Mouse (Mus musculus): ENCODE data around the gene Mapkap1. TPM values are rescaled to one million over a fixed set of nuclear protein-coding genes. Genes with fewer than 3 reads are reported as not detected.

The Mapkap1 gene
- polyA plus RNA-seq, 1 experiment from 2014 or later: 97.8 TPM

GRCm38 (mm10) chr2:34518526-34518925 lies 112.0 kb downstream of the Mapkap1 start:
- WGBS: 85% methylated on average over 5 of the region's 5 CpGs
- no peak overlapping the region for H3K4me3 ChIP-seq
- no peaks in the 10 kb centered on the region for H3K9me3 ChIP-seq
- no peak for ATAC-seq (replicated peaks)
- H3K4me1 ChIP-seq: no peaks in the 10 kb centered on the region
- no peak overlapping the region for H3K9ac ChIP-seq
- H3K27me3 ChIP-seq (replicated peaks): no peaks in the 10 kb centered on the region
- H3K36me3 ChIP-seq (replicated peaks): no peaks in the 10 kb centered on the region
- H3K27ac ChIP-seq: no peak overlapping the region
- no peak overlapping the region for H3K4me2 ChIP-seq

- no peaks in the 10 kb centered on the region for H3K27me3 ChIP-seq (replicated peaks)
- no peak for ATAC-seq (replicated peaks)
- WGBS: 30% methylated on average over 6 of the region's 6 CpGs
Observed at GRCm38 (mm10) chr2:34519525-34519924, 113.0 kb downstream of the Mapkap1 start.

DNA sequence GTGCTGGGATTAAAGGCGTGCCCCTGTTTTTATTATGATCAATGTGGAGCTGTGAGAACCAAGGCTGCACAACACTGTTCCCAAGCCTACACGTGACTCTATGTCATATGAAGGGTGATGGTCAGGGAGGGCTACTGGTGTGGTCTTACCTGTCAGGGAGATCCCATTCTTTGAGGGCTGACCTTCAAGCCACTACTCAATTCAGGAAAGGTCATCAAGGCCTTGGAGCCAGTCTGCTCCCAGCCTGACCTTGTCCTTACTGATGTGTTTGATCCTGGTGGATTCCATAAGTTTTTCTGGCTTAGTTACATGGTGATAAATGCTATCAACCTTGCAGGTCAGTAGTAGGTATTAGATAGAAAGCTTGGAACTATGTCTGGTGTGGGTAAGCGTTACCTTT lies 114.8 kb downstream of the Mapkap1 start:
- 90% methylated on average over 3 of the region's 3 CpGs for WGBS
- Histone ChIP-seq H3K9me3 (no peaks in the 10 kb centered on the region), H3K27ac (no peak overlapping the region), H3K36me3 (replicated peaks) (no peaks in the 10 kb centered on the region), H3K4me3 (no peak overlapping the region), H3K4me1 (peaks cover 2% of the 10 kb centered on the region), H3K9ac (no peak overlapping the region), H3K4me2 (no peak overlapping the region), H3K27me3 (replicated peaks) (no peaks in the 10 kb centered on the region)
- no peak for ATAC-seq (replicated peaks)

More at GRCm38 (mm10) chr2:34519525-34519924, 113.0 kb downstream of the Mapkap1 start:
- H3K4me1 ChIP-seq: no peaks in the 10 kb centered on the region
- no peak overlapping the region for H3K27ac ChIP-seq
- no peak overlapping the region for H3K9ac ChIP-seq
- no peak overlapping the region for H3K4me2 ChIP-seq
- no peak overlapping the region for H3K4me3 ChIP-seq
- H3K36me3 ChIP-seq (replicated peaks): no peaks in the 10 kb centered on the region
- no peaks in the 10 kb centered on the region for H3K9me3 ChIP-seq

GRCm38 (mm10) chr2:34526527-34527371 lies 120.2 kb downstream of the Mapkap1 start:
- no peak overlapping the region for H3K27ac ChIP-seq

DNA sequence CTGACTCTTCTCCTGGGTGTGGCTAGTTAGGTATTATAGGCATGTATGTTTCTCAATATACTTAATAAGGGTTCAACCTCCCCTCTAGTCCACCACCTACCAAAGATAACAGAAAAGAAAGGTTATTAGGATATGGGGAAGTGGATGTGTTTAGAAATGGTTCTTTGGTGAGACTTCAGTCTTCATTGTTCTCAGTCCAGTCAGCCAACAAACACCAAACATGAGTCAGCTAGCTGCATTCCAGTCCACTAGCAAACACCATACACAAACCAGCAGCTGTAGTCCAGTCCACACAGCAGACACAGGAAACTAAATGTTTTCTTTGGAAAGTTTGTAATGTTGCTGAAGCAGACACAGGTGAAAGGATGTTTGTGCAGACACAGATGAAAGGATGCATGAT lies 121.9 kb downstream of the Mapkap1 start:
- no peak overlapping the region for H3K27ac ChIP-seq
- ATAC-seq (replicated peaks): no peak
- no peaks in the 10 kb centered on the region; the same call in 1 of the 2 replicates for H3K9me3 ChIP-seq
- H3K4me2 ChIP-seq: no peak overlapping the region
- no peaks in the 10 kb centered on the region for H3K27me3 ChIP-seq (replicated peaks)
- no peak overlapping the region for H3K9ac ChIP-seq
- H3K4me1 ChIP-seq: peaks cover 39% of the 10 kb centered on the region
- H3K4me3 ChIP-seq: no peak overlapping the region
- H3K36me3 ChIP-seq (replicated peaks): no peaks in the 10 kb centered on the region

More at GRCm38 (mm10) chr2:34526527-34527371, 120.2 kb downstream of the Mapkap1 start:
- H3K36me3 ChIP-seq (replicated peaks): no peaks in the 10 kb centered on the region
- H3K4me3 ChIP-seq: no peak overlapping the region
- peak; percentile 52; the same call in 1 of the 2 replicates for ATAC-seq (replicated peaks)
- H3K9me3 ChIP-seq: no peaks in the 10 kb centered on the region; the same call in 1 of the 2 replicates
- peaks cover 35% of the 10 kb centered on the region for H3K4me1 ChIP-seq
- H3K27me3 ChIP-seq (replicated peaks): no peaks in the 10 kb centered on the region
- no peak overlapping the region for H3K9ac ChIP-seq
- 46% methylated on average over 15 of the region's 15 CpGs for WGBS
- no peak overlapping the region for H3K4me2 ChIP-seq

- H3K9me3 ChIP-seq: no peaks in the 10 kb centered on the region; the same call in 1 of the 2 replicates
- no peak overlapping the region for H3K9ac ChIP-seq
- H3K27ac ChIP-seq: no peak overlapping the region
- peak; percentile 49 for ATAC-seq (replicated peaks)
- no peaks in the 10 kb centered on the region for H3K36me3 ChIP-seq (replicated peaks)
- H3K4me2 ChIP-seq: no peak overlapping the region
- WGBS: 23% methylated on average over 3 of the region's 3 CpGs
- no peaks in the 10 kb centered on the region for H3K27me3 ChIP-seq (replicated peaks)
- H3K4me1 ChIP-seq: peaks cover 43% of the 10 kb centered on the region
- no peak overlapping the region for H3K4me3 ChIP-seq
Observed at GRCm38 (mm10) chr2:34530042-34530441, 123.5 kb downstream of the Mapkap1 start.

DNA sequence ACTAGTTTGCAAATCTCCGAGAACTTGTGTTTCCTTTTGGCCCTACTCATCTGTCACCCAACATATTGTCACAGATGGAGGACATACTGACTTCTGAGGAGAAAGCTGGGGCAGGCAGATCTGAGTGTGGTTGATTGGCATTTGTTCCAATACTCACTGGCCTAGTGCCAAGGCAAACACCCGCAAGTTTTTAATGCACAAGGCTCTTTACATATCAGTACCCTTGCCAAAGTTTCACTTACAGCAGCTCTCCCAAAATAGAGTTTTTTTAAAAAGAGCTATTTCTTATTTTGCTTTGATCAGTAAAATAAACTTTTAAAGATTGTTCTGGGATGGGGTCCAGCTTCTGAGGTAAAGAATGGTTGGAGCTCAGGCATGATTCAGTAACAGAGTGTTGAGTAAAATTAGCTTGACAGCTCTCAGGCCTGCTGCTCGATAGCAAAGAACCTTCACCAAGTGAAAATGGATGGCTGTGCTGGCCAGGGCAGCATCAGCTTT lies 125.3 kb downstream of the Mapkap1 start:
- Histone ChIP-seq H3K27me3 (replicated peaks) (no peaks in the 10 kb centered on the region), H3K4me2 (no peak overlapping the region), H3K36me3 (replicated peaks) (no peaks in the 10 kb centered on the region), H3K9ac (no peak overlapping the region), H3K9me3 (no peaks in the 10 kb centered on the region; the same call in 1 of the 2 replicates), H3K4me3 (no peak overlapping the region), H3K4me1 (peaks cover 41% of the 10 kb centered on the region), H3K27ac (0 out of 2 replicates have a peak overlapping the region, but pooled peaks have one; percentile 9)
- WGBS: 45% methylated on average over 3 of the region's 3 CpGs
- ATAC-seq (replicated peaks): no peak

DNA sequence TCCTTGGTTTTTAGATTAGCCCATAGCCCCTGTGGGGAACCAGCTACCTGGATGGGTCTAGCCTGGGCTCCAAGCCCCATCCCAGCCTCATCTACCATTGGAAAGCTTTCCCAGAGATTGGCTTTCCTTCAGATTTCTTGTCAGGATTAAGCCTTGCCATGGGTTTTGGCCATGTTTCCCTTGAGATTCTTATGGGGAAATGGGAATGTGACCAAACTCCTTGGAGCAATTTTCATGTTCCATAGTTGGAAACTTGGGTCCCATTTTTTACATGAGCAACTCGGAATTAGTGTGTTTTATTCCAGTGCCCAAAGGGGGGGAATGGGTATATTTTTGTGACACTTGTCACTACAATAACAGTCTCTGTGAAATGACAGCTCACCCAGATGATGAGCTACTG lies 125.8 kb downstream of the Mapkap1 start:
- no peaks in the 10 kb centered on the region for H3K27me3 ChIP-seq (replicated peaks)
- no peak overlapping the region for H3K4me2 ChIP-seq
- no peak for ATAC-seq (replicated peaks)
- no peaks in the 10 kb centered on the region; the same call in 1 of the 2 replicates for H3K9me3 ChIP-seq
- peaks cover 37% of the 10 kb centered on the region for H3K4me1 ChIP-seq
- 84% methylated on average over 1 of the region's 1 CpGs for WGBS
- no peaks in the 10 kb centered on the region for H3K36me3 ChIP-seq (replicated peaks)
- H3K9ac ChIP-seq: no peak overlapping the region
- H3K27ac ChIP-seq: no peak overlapping the region
- H3K4me3 ChIP-seq: no peak overlapping the region

- H3K27ac ChIP-seq: no peak overlapping the region
- no peaks in the 10 kb centered on the region for H3K27me3 ChIP-seq (replicated peaks)
- no peak overlapping the region for H3K4me3 ChIP-seq
- H3K36me3 ChIP-seq (replicated peaks): no peaks in the 10 kb centered on the region
- no peak for ATAC-seq (replicated peaks)
- no peaks in the 10 kb centered on the region; the same call in 1 of the 2 replicates for H3K9me3 ChIP-seq
- no peak overlapping the region for H3K4me2 ChIP-seq
- H3K9ac ChIP-seq: no peak overlapping the region
- peaks cover 33% of the 10 kb centered on the region for H3K4me1 ChIP-seq
Observed at GRCm38 (mm10) chr2:34533281-34533680, 126.7 kb downstream of the Mapkap1 start.

DNA sequence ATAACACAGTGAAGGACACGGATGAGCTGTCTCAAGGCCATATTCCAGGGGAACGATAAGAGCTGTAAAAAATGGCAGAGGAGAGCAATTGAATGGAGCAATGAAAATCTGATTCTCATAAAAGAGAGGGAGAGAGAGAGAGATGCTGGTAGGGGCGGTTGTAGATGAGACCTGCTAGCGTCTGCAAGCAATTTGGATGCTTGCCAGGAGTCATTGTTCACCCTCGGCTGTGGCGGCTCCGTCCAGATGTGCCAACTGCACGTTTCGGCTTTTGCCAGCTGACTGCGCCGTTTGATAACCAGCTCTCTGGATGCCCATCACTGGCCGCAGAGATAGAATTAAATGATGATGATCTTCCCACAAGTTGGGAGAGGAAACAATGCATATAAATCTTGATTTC lies 128.4 kb downstream of the Mapkap1 start:
- Histone ChIP-seq H3K27ac (peak overlapping the region; percentile 27; the same call in 1 of the 2 replicates), H3K36me3 (replicated peaks) (no peaks in the 10 kb centered on the region), H3K27me3 (replicated peaks) (no peaks in the 10 kb centered on the region), H3K4me3 (no peak overlapping the region), H3K4me1 (peaks cover 30% of the 10 kb centered on the region), H3K9me3 (no peaks in the 10 kb centered on the region), H3K9ac (no peak overlapping the region), H3K4me2 (peak overlapping the region; percentile 3; the same call in 1 of the 2 replicates)
- 36% methylated on average over 12 of the region's 12 CpGs for WGBS
- no peak for ATAC-seq (replicated peaks)

- Histone ChIP-seq H3K27ac (no peak overlapping the region), H3K9ac (no peak overlapping the region), H3K4me1 (peaks cover 16% of the 10 kb centered on the region), H3K4me3 (no peak overlapping the region), H3K9me3 (no peaks in the 10 kb centered on the region), H3K27me3 (replicated peaks) (no peaks in the 10 kb centered on the region), H3K4me2 (no peak overlapping the region), H3K36me3 (replicated peaks) (no peaks in the 10 kb centered on the region)
- WGBS: 81% methylated on average over 3 of the region's 3 CpGs
- ATAC-seq (replicated peaks): no peak
Observed at GRCm38 (mm10) chr2:34537356-34537755, 130.8 kb downstream of the Mapkap1 start.

DNA sequence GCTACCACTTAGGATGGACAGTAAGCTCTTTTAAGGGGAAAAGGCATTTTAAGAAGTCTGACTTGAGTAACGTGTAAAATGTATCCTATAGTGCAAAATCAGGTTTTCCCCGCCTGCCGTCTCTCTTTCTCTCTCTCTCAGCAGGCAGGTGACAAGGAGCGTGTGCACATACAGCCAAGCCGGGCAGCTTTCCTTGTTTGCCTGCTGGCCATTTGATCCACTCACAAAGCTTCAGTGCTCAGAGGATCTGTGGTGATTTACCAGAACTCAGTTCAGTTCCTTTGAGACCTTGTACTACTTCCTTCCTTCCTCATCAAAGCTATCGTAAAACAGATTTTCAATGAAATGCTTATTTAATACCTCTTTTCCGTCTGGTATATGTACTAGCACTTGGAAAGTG lies 137.0 kb downstream of the Mapkap1 start:
- H3K4me2 ChIP-seq: no peak overlapping the region
- no peaks in the 10 kb centered on the region for H3K36me3 ChIP-seq (replicated peaks)
- 54% methylated on average over 7 of the region's 7 CpGs for WGBS
- H3K9me3 ChIP-seq: no peaks in the 10 kb centered on the region
- no peak overlapping the region for H3K4me3 ChIP-seq
- no peaks in the 10 kb centered on the region for H3K27me3 ChIP-seq (replicated peaks)
- no peak overlapping the region for H3K9ac ChIP-seq
- ATAC-seq (replicated peaks): no peak
- peaks cover 17% of the 10 kb centered on the region; the same call in 1 of the 2 replicates for H3K4me1 ChIP-seq
- H3K27ac ChIP-seq: no peak overlapping the region

Measured in midbrain, embryonic 15.5 days (tissue).